Comparison of ENCODE assay signal across 26 mouse cellular contexts in the genomic region with DNA sequence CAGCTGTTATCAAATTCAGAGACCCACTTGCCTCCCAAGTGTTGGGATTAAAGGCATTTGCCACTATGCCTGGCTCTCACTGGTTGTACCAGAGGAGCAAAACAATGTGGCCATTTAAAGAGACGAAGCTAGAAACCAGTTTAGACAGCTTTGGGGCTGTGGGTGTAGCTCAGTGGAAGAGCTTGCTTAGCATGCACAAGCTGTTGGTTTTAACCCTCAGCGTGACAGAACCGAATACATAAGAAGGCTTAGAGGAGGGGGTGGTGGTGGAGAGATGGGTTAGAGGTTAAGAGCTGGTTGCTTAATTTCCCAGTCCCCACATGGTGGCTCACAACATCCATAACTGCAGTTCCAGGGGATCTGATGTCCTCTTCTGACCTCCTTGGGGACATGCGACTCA. TPM values are rescaled to one million over a fixed set of nuclear protein-coding genes. Genes with fewer than 3 reads are reported as not detected.
A peak's percentile ranks its signal among the peaks of the same experiment; 100 is the strongest.
DNase-seq lines count a peak whose midpoint lies in the region; ATAC-seq and TF ChIP-seq lines count a peak whose summit lies in the region.
"Had no signal": no experiment of that assay in that cellular context is flagged by ENCODE, and none has a peak within 500 bp of the region (broad histone marks: within the 10 kb centered on the region; RNA-seq: fewer than 3 reads in every experiment).

No protein-coding gene starts in this region.

- no peak overlapping the region for H3K4me2 ChIP-seq in midbrain, postnatal 0 days (ENCODE audit: low read depth, low read length, poor library complexity, severe bottlenecking)
- H3K4me2 ChIP-seq: limb, embryonic 13.5 days; liver, embryonic 13.5 days had no signal

- H3K9me3 ChIP-seq in midbrain, postnatal 0 days (ENCODE audit: low read length), result no peaks in the 10 kb centered on the region
- no peaks in the 10 kb centered on the region for H3K9me3 ChIP-seq in midbrain, embryonic 10.5 days (replicated peaks)
- H3K9me3 ChIP-seq: forebrain, embryonic 10.5 days; G1E; heart, embryonic 10.5 days; limb, embryonic 13.5 days; liver, embryonic 13.5 days had no signal

- peaks cover 46% of the 10 kb centered on the region for H3K36me3 ChIP-seq in midbrain, postnatal 0 days (ENCODE audit: insufficient read depth, low read length)
- H3K36me3 ChIP-seq in midbrain, embryonic 10.5 days, result peaks cover 97% of the 10 kb centered on the region

- WGBS in midbrain, postnatal 0 days, result 66% methylated on average over 4 of the region's 4 CpGs
- 89% methylated on average over 4 of the region's 4 CpGs for WGBS in midbrain, embryonic 10.5 days

- no peak overlapping the region for H3K9ac ChIP-seq in midbrain, postnatal 0 days (replicated peaks; ENCODE audit: low read length, poor library complexity, severe bottlenecking)
- H3K9ac ChIP-seq: limb, embryonic 13.5 days; liver, embryonic 13.5 days had no signal

- H3K4me3 ChIP-seq in layer of hippocampus, adult 2 months, result no peak overlapping the region
- no peak overlapping the region for H3K4me3 ChIP-seq in midbrain, postnatal 0 days (ENCODE audit: low read depth, low read length)
- no peak overlapping the region for H3K4me3 ChIP-seq in midbrain, embryonic 10.5 days
- H3K4me3 ChIP-seq: forebrain, embryonic 10.5 days; gastrocnemius, adult 2 months; heart, embryonic 10.5 days; limb, embryonic 13.5 days; liver, embryonic 13.5 days had no signal

- H3K4me1 ChIP-seq in midbrain, postnatal 0 days (ENCODE audit: insufficient read depth, low read length), result no peaks in the 10 kb centered on the region
- H3K4me1 ChIP-seq in midbrain, embryonic 10.5 days, result no peaks in the 10 kb centered on the region
- H3K4me1 ChIP-seq: forebrain, embryonic 10.5 days; heart, embryonic 10.5 days; limb, embryonic 13.5 days had no signal

- peak overlapping the region; percentile 77 for H3K27ac ChIP-seq in layer of hippocampus, adult 2 months
- 0 out of 2 replicates have a peak overlapping the region, but pooled peaks have one; percentile 3 for H3K27ac ChIP-seq in midbrain, postnatal 0 days (ENCODE audit: low read depth, low read length)
- H3K27ac ChIP-seq in midbrain, embryonic 10.5 days (replicated peaks), result no peak overlapping the region
- H3K27ac ChIP-seq: forebrain, embryonic 10.5 days; gastrocnemius, adult 2 months; heart, embryonic 10.5 days; limb, embryonic 13.5 days; liver, embryonic 13.5 days had no signal

- TF ChIP-seq CTCF in layer of hippocampus, adult 2 months (conservative IDR thresholded peaks at IDR 0.05), result no peak
- TF ChIP-seq CTCF in midbrain, postnatal 0 days (IDR thresholded peaks at IDR 0.05), result no peak

- no peaks in the 10 kb centered on the region for H3K27me3 ChIP-seq in midbrain, postnatal 0 days (ENCODE audit: insufficient read depth, low read length)
- H3K27me3 ChIP-seq in midbrain, embryonic 10.5 days (ENCODE audit: low read depth, poor library complexity, severe bottlenecking), result no peaks in the 10 kb centered on the region
- H3K27me3 ChIP-seq: CH12.LX; limb, embryonic 13.5 days; liver, embryonic 13.5 days; Patski had no signal

- ATAC-seq in midbrain, postnatal 0 days (ENCODE audit: low FRiP score), result peak; percentile 34; the same call in 1 of the 2 replicates
- ATAC-seq: hindbrain, embryonic 16.5 days; Patski had no signal

- DNase-seq in heart, adult 11 months, result peak; percentile 87
- DNase-seq in heart, postnatal 4 days, result no peak
- no peak for DNase-seq in layer of hippocampus, adult 2 months (ENCODE audit: low spot score in 2 of 2)
- DNase-seq in layer of hippocampus, postnatal 25 days (ENCODE audit: extremely low spot score in 1 of 2, low spot score in 1 of 2), result no peak
- no peak for DNase-seq in midbrain, postnatal 0 days (ENCODE audit: low spot score)
- no peak for DNase-seq in midbrain, embryonic 10.5 days (ENCODE audit: low spot score)
- peak; percentile 19 for DNase-seq in gonadal fat pad, adult 2 months (ENCODE audit: low read depth)
- no peak for DNase-seq in ovary, postnatal 14 days (ENCODE audit: low spot score)
- DNase-seq: adrenal gland, adult 8-10 months; B cell, adult 2 months; cerebellum, adult 9-10 months; gastrocnemius, adult 2 months; kidney, adult 8-10 months; layer of hippocampus, postnatal 36 days; liver, embryonic 13.5 days; lung, adult 2 months; retina, postnatal 1 day; right cerebral cortex, postnatal 25 days; spleen, adult 18-20 months had no signal

RNA-seq across cellular contexts. Expression of gene Rpa1, which starts 39.5 kb away (rescaled TPM):
- 100 to 1,000 TPM; 109 to 114 TPM for total RNA-seq in heart, postnatal 4 days (2021)
- 10 to 100 TPM; 64.1 to 67.0 TPM for total RNA-seq in layer of hippocampus, adult 2 months (2021)
- 10 to 100 TPM; 58.8 to 59.5 TPM for total RNA-seq in layer of hippocampus, postnatal 25 days (2021)
- 35.9 and 47.6 TPM in 2 replicates for total RNA-seq in midbrain, postnatal 0 days (2014; rRNA removed)
- 43.8 TPM in 2 replicates for polyA plus RNA-seq in midbrain, postnatal 0 days (2015; fragmentation: Nextera tagmentation; extraction: Ambion mirVana)
- polyA plus RNA-seq in midbrain, embryonic 10.5 days (2016; fragmentation: Nextera tagmentation; extraction: Ambion mirVana), result 179 and 197 TPM in 2 replicates
- polyA plus RNA-seq in gonadal fat pad, adult 2 months (2012; rRNA removed), result 17.9 and 21.6 TPM in 2 replicates

RNA-seq across cellular contexts. Expression of gene Smyd4, which starts 39.6 kb away (rescaled TPM):
- total RNA-seq in heart, postnatal 4 days (2021), result 1 to 10 TPM; 6.4 to 8.5 TPM
- 10 to 100 TPM; 14.9 to 16.7 TPM for total RNA-seq in layer of hippocampus, adult 2 months (2021)
- 10 to 100 TPM; 14.3 to 14.5 TPM for total RNA-seq in layer of hippocampus, postnatal 25 days (2021)
- 11.0 and 16.7 TPM in 2 replicates for total RNA-seq in midbrain, postnatal 0 days (2014; rRNA removed)
- 15.2 and 16.8 TPM in 2 replicates for polyA plus RNA-seq in midbrain, postnatal 0 days (2015; fragmentation: Nextera tagmentation; extraction: Ambion mirVana)
- polyA plus RNA-seq in midbrain, embryonic 10.5 days (2016; fragmentation: Nextera tagmentation; extraction: Ambion mirVana), result 17.5 and 19.5 TPM in 2 replicates
- 5.1 TPM in 2 replicates for polyA plus RNA-seq in gonadal fat pad, adult 2 months (2012; rRNA removed)

Comparison
In these comparisons a context has a peak if more than half of its experiments do, and no peak if none do; other contexts are left out.
1. DNase-seq: peak in heart, adult 11 months (single experiment) and gonadal fat pad, adult 2 months (single experiment); none in heart, postnatal 4 days (single experiment), layer of hippocampus, adult 2 months (0 of 2), layer of hippocampus, postnatal 25 days (0 of 2), midbrain, postnatal 0 days (single experiment), midbrain, embryonic 10.5 days (single experiment) and ovary, postnatal 14 days (single experiment).